Mouse (Mus musculus) kidney, postnatal 14 days (tissue): ENCODE results near the gene Jmjd7.

Experiments
- DNase-seq: peaks from one replicate; pipeline ENCODE4 v3.0.0; 2022; ENCODE audit warnings: mixed read lengths

Jmjd7 gene

DNA sequence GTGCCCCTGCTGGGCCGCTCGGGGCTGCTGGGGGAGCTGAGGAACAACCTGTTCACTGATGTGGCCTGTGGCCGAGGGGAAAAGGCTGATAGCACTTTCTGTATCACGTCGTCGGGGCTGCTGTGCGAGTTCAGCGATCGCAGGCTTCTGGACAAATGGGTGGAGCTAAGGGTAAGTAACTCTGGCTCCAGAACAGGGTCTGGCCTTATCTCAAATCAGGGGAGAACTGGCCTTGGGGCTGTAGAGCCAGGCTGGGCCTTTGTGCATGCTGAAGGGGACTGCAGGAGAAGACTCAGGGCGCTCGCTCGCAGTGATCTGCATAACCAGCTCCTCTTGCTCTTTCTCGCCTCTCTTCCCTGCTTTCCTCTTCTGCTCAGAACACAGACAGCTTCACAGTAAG, 14.4 kb upstream of the Jmjd7 start:
- DNase-seq: no peak

DNA sequence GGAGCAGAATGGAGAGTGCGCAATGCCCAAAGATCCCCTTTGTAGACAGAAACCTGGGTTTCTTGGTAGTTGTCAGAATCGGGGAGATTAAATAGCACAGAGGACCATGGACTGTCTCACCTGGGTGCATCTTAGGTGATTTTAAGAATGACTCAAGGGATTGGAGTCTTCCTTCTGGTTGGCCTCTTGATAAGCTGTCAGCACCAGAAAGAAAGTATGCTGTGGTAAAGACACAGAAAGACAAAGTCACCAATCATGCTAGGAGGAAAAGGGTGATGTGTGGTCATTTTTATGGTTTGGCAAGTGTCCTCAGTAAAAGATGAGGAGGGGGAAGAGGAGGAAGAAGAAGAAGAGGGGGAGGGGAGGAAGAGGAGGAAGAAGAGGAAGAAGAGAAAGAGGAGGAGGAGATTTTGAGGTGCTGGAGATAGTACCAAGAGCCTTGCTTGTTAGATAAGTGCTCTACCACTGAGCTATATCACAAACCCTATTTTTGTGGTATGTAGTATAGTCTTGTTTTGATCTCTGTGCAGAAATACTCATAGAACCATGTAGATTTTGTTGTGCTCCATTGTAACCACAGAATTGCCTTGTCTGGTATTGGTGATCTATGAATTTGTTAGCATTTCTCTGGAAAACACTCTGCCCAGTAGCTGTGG, 13.3 kb upstream of the Jmjd7 start:
- DNase-seq: no peak

DNA sequence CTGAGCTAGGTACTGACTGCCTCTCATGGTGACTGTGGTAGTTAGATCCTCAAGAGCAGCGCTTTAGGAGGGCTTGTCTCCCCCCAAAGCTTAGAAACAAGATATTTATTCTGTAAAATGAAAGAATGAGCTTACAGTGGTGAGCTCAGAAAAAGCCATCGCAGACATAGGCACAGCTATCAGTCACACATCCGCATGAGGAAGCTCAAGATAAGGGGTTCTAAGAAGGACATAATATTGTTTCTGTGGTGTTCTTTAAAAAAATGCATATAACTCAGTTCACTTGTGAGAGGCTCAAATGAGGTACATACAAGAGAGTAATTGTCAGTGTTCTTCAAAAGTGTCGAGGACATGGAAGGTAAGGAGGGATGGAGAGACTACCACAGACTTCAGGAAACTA, 11.4 kb upstream of the Jmjd7 start:
- DNase-seq: no peak

DNA sequence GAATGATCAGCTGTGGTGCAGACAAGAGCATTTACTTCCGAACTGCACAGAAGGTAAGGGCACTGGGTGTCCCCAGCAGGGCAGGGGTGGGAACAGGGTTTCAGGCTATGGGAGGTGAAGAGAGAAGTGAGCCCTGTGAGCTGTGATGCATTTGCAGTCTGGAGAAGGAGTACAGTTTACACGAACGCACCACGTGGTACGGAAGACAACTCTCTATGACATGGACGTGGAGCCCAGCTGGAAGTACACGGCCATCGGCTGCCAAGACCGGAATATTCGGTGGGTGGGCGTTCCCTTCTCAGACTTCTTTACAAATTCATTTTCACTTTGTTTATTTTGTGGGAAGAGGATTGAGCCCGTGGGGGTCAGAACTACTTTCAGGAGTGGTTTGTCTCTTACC, 9.7 kb upstream of the Jmjd7 start:
- peak; percentile 17 for DNase-seq

DNA sequence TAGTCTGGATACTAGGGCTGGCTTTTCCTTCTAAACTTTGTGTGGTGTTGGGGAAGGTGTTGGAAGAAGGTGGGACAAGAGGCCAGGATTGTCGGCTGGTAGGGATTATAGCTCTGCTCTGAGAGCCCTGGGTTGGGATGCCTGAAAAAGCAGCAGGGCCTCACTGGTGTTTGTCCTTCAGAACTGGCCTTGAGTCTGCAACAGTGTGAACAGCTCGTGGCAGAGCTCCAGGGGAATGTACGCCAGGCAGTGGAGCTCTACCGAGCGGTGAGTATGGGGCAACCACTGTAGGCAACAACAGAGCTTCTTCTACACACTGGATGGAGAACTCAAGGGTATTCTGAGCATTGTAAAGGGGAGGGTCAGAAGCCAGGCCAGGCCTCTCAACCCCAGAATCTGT, 2.9 kb upstream of the Jmjd7 start:
- no peak for DNase-seq

DNA sequence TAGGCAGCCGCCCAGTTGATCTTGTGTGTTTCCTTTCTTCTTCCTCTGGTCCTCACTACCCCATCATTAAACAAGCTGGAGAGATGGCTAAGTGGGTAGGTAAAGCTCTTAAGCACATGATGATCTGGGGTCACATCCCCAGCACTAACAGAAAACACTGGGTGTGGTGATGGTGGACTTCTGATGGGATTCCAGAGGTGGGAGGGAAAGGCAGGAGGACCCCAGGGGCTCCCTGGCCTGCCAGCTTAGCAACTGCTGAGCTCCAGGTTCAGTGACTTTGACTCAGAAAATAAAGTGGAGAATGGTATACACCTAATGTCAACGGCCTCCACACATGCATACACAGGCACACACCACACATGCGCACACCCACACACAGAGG, 658 bp downstream of the Jmjd7 start:
- no peak for DNase-seq

DNA sequence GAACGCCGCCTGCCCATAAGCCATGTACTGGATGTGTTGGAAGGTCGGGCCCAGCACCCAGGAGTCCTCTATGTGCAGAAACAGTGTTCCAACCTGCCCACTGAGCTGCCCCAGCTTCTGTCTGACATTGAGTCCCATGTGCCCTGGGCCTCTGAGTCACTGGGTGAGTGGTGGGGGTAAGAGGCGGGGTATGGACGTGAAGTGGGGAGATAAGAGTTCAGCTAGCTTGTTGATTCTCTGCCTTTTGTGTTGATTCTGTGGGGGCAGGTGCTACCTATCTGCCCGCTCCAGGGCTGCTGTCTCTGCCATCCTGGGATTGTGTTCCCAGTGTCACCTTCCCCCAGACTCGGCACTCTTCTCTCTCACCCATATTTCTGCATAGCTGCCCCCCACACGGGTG, 3.1 kb downstream of the Jmjd7 start:
- DNase-seq: no peak

DNA sequence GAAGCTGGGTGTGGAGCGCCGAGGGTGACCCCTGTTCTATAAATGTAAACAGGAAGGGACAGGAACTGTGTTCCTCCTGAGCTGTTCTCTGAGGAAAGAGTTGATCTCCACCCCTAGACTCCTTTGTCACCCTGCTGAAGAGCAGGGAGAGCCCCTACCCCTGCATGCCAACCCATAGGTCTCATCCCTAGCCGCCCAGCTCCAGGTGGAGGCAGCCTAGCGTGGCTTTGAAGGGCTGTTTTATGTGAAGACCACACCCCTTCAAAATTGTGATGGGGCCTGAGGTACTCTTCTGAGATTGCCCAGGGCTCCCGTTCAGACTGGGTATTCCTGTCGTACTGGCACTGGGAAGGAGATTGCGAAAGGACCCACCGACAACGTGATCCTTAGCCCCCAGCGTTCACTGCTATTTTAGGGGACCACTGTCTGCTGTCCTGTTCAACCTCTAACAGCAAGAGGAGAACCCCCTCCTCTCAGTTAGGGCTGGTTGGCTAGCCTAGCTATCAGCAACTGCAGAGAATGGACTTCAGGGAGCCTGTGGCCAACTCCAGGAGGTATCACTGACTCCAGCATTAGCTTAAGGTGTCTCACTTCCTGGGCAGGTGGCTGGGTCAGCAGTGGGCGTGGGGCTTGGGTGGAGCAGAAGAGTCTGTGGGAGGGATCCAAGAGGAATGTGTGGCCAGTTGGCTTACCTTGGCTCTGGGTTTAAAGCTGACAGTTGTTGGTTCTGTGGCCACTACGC, 5.6 kb downstream of the Jmjd7 start, which contains the start of gene Pla2g4b:
TSS of gene Pla2g4b (plus strand) at position 692 of the 742 bp plus-strand sequence.
- no peak for DNase-seq

DNA sequence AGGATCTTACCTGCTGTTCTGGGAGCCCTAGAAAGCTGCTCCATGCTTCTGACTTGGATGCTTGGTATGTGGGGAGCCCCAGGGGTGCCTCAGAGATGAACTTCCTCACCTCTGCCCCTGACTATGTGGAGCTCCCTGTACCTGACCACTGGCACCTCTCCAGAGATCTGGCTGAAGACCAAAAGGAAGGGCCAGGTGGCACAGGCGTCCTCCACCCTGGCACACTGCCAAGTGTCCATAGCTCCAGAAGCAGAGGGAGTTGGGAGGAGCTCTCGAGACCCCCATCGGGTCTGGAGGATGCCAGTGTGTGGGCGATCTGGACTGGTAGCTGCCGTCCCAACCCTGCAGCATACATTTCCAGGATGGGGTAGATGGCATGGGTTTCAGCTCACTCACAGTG, 6.4 kb downstream of the Jmjd7 start:
- DNase-seq: no peak

DNA sequence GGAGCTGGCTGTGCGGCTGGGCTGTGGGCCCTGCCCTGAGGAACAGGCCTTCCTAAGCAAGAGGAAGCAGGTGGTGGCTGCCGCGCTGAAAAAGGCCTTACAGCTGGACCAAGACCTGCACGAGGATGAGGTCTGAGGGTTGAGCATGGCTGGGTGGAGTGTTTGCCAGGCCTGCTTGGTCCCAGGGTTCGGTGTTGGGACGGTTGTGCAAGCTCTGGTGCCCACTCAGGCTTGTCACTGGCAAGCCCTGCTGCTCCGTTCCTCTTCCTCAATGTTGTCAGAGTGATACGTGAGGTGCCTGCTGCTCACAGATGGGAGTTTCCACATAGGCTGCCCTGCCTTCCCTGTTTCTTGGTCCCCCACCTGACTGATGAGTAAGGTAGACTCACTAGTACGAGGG, 10.5 kb downstream of the Jmjd7 start:
- DNase-seq: no peak

DNA sequence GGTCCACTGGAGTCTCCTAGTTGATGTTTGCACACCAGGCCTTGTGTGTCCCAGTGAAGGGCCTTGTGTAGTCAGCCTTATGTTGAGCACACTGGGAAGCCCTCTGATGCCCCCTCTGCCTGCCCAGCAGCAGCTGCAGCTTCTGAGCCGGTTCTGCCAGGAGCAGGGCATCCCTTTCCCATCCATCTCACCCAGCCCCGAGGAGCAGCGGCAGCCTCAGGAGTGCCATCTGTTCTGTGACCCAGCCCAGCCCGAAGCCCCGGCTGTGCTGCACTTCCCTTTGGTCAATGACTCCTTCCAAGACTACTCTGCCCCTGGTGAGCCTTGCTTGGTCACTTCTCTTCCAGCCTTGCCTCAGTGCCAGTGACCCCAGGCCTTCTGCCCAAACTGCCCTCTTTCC, 13.7 kb downstream of the Jmjd7 start:
- no peak for DNase-seq

DNA sequence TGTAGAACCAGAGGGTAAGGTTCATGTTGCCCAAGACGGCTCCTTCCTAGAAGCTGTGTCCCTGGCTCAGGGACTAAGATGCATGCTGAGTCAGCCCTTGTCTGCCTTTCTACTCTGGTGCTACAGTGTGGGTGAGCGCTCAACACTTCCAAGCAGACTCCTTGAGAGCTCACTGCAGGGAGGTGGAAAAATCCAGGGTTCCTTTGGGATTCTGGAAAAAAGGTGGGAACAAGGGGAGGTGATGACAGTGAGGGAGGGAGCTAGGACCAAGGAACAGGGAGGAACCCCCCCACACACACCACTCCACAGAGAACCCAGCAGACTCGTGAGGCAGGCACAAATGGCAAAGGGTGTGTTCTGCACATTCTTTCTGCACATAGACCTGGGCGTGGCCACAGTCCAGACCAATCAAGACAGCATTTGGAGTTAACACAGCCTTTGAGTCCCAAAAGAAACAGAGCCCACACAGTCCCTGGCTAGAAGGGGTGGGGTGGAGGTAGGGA, 16.9 kb downstream of the Jmjd7 start:
- peak; percentile 34 for DNase-seq

DNA sequence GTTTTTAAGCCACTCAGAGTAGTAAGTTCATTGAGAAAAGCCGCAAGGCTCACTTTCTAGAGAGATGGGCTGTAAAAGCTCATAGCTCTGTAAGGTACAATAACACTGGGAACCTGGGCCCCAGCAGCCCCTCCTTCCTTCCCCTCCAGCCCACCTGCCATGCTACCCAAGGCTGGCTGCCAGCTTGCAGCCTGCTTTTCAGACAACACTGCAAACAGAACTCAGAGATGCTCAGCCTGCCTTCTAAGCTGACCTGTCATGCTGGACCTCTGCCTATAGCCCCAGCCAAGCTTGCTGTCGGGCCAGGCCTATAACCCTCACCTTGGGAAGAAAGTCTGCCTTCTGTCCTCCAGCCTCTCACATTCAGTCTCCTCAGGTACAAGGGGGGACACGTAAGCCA, 17.4 kb downstream of the Jmjd7 start:
- DNase-seq: no peak

DNA sequence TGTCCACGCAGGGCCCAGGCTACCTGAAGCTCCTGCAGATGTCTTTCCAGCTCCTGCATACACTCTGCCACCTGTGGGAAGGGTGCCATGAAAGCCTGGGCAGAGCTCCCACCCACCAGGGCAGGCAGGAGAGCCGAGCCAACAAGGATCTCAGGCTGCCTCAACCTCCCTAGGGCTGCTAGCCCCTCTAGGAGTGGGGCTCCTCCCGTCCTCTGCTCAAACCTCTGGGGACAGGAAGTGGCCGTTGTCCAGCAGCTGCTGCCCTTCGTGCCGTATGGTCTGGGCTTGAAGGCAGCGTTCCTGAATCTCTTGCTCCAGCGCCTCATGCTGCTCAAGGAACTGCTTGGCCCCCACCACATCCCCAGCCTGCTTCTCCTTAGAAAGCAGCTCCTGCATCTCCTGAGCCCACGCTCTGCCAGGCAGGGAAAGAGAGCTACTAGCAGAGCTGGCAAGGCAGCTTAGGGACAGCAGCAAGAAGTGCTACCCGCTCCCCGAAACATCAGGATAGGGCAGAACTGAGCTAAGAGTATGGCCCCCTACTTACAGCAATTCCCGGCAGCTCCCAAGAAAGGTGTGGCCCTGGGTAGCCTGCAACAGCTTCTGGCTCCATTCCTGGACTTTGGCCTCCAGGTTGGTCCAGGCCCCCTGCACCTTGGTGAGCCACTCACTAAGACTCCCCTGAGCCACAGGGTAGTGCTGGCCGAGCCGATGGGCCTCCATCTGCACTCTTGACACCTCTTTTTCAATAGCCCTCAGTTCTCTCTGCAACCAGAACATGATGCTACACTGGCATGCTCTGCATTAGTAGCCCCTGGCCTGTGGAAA, 19.4 kb downstream of the Jmjd7 start:
- DNase-seq: no peak

DNA sequence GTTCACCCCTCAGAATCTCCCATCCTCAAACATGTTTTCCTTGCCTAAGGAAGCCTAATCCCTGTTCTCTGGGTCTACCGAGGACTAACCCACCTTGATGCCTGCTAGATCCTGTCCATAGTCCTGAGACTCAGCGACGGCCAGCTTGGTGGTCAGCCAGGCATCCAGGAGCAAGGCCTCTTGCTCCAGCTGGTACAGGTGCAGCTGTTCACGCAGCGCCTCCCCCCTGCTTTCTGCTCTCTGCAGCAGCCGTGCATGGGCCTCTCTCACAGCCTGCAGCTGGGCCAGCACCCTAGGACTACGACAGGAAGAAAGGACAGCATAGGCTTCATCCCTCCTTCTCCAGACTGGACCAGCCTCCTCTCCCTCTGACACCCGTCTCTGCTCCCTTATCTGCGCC, 20.9 kb downstream of the Jmjd7 start:
- DNase-seq: no peak

DNA sequence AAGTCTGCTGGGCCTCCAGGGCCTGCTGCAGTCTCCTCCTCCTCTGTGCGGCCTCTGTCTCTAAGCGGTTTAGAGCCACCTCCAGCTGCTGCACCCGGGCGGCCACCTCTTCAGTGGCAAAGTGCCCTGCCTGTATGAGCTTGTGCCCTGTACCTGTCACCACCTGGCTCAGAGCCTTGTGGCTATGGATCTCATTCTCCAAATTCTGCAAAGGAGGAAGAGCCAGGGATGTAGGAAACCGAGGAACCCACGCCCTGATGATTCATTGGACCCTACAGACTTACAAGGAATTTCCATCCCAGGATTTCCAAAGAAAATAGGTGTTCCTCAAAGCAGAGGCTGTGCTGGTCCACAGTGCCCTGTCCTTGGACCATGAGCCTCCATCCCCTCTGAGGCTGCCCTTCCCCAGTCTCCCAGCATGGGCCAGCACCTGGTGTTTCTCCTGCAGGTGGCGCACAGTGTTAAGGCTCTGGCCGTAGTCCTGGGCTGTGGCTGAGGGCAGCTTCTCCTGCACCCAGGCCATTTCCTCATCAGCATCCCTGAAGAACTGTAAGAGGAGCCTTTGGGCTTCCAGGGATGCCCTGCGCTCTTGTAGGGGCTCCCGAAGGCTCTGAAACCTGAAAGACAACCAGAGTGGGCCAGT, 22.5 kb downstream of the Jmjd7 start:
- peak; percentile 68 for DNase-seq

DNA sequence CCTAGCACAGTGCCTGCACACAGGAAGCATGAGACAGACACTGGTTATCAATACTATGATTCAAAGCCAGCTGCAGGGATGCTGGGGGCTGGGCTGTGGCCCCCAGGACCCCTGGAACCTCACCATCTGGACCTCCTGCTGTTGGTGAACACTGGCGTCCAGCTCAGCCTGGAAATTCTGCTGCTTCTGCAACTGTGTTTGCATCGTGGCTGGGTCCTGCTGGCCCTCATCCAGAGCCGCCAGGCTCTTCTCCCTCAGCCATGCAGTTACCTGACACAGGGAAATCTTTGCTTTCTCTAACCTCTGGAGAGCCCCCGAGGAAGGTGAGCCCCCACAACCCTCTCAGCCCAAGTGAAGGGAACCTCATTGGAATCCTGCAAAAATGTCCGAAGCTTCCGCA, 24.1 kb downstream of the Jmjd7 start:
- no peak for DNase-seq

DNA sequence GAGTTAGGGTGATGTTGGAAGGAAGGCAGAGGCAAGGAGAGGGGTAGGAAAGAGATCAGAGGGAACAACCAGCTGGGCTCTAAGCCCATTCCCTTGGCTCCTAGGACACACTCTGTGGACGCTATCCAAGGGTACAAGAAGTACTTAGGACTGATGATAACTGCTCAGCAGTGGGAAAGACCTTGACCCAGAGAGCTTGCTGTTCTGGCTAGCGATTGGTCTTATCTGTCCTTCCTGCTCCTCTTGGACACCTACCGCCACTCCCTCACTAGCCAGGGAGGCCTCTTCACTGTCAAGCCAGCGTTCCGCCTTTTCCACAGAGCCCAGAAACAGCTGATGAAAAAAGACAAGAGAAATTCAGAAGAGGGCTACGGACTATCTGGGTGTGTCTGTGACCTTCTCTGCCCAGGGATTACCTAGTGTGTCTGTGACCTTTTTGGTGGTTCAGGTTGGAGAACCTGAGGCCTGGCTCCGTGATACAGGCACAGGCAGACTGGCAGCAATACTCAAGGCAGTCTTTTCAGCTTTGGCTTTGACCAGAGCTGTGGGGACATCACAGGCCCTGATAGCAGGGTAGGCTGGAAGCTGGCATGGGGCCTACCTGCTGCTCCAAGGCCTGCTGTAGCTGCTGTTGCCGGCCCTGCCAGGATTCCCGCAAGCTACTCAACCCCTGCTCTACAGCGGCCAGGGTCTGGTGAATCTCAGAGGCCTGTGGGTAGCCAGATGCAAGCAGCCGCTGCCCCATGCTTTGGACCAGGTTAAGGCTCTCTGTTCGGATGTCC, 27.7 kb downstream of the Jmjd7 start:
- DNase-seq: no peak

DNA sequence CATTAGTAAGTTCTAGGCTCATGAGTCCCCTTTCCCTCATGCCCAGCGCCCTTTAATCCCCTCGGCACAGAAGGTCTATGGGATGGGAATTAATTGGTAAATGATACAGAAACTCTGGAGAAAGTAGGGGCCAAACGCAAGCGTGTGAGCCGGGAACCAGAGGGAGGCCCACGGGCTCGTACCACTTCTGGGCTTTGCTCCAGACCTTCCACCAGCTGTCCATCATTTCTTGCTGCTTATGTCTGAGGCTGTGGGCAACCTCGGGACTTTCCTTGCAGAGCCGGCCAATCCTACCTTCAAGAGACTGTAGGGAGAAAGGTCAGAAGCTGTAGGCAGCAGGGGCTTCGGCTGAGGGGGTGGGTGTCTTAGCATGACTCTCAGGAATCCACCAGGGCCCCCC, 28.6 kb downstream of the Jmjd7 start:
- DNase-seq: no peak

DNA sequence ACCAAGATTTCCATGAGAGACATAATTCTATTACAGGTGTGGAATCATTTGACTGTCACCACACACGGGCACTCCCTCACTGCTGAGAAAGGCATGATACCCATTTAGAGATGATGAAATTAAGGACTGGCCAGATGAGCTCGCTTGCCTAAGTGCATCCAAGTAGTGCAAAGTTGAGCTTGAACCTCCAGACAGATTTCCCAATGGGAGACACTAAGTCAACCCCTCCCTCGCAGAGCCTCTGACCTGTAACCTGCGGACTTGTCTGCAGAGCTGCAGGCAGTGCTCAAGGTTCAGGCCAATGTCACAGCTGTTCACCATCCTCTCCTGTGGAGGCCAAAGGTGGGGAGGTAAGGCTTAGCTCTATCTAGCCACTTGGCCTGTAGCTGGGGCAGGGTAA, 31.5 kb downstream of the Jmjd7 start:
- no peak for DNase-seq

DNA sequence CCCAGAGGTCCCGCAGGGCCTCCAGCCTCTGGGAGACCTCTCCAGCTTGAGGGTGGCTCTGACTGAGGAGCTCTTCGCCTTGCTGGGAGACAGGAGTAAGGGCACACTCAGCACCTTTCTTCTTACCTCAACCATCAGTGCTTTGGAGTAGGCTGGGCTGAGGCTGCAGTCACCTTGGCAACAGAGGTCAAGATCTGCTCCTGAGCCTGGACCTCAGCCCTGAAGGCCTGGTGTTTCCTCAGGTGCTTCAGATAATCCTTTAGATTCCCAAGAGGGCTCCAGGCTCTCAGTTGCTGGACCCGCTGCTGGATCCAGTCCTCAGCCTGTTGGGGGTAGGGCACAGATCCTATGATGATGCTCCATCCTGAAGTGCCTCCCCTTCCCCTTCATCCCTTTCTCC, 32.2 kb downstream of the Jmjd7 start:
- DNase-seq: no peak

DNA sequence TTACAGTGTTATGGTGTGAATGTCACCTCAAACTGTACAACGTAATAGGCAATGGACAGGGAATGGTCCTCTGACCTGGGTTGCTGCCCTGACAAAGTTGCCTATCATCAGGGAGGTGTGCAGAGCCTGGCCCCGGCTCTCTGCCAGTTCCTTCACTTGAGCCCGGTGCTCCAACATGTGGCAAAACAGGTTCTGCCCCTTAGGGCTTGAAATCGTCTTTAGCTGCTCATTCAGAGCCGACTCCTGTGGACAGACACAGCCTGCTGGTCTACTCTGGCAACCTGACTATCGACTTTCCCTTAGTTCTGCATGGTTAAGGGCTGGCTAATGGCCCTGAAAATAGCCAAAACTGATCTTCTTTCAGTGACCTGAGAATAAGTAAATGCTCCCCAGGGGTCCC, 32.9 kb downstream of the Jmjd7 start:
- peak; percentile 53 for DNase-seq
